Mouse (Mus musculus) brain, embryonic 18.5 days (tissue): ENCODE results near the gene Gpr18.

Experiments used
- DNase-seq: peaks from one replicate; pipeline ENCODE4 v3.0.0-alpha.2; 2012; ENCODE audit warnings: low read depth, low spot score

Gene Gpr18

GRCm38 (mm10) chr14:121915621-121916020 is at the start of gene Gpr18:
Gene Gpr18, minus strand, starts transcription at chr14:121915781.
- no peak for DNase-seq

GRCm38 (mm10) chr14:121964990-121965389 is 49.4 kb upstream of the Gpr18 start, which contains the start of gene Gpr183:
Gene Gpr183, minus strand, starts transcription at chr14:121965195.
- DNase-seq: no peak

DNA sequence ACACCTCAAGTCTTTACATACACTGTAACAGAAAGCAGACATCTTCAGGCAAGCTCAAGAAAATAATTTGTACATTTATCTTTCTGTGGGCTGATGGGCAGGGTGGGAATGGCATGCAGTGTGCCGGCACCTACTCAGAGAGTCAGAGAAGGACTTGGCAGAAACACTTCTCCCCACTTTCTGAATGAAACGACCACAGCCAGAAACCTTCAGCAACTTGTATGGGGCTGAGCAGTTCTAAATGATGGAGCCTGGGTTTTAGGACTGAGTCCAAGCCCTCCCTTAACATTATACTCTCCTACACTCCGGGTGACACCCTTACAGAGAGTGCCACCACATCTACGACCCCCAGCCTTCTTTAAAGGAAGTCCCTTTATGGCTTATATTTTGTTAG is 48.4 kb upstream of the Gpr18 start:
- no peak for DNase-seq

GRCm38 (mm10) chr14:121963251-121963941 is 47.8 kb upstream of the Gpr18 start:
- peak; percentile 10 for DNase-seq

DNA sequence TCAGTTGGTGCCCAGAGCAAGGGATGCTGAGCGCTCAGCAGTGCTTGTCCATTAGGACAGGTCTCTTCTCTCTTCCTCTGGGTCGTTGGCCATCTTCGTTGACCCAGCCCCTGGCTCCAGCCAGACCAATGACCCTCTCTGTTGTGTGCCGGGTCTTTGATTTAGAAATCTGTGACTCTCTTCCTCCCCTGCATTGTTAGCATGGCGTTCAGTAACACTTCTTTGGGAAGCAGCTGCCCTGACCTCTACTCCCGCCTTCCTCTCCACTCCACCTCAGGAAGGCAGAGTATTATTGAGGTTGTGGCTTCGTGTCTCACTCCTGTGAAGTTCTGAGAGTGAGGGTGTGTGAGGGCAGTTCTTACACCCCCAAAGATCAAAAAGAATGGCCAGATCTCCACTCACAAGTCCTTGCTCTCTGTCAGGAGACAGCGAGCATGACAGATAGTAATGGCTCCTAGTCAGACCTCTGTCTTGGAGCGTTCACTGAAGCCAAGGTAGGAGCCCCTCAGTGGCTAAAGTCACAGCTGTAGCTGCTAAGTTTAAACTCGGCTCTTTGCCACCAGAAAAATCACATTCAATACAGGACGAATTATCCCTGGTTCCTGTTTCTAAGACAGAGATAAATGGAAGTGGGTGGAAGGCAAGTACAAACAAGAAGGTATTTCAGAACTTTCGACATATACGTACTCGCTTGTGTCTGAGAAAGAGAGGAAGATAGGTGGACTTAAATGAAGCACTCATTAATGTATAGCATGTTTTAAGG is 46.7 kb upstream of the Gpr18 start:
- no peak for DNase-seq

GRCm38 (mm10) chr14:121961496-121962127 is 46.0 kb upstream of the Gpr18 start:
- DNase-seq: no peak

DNA sequence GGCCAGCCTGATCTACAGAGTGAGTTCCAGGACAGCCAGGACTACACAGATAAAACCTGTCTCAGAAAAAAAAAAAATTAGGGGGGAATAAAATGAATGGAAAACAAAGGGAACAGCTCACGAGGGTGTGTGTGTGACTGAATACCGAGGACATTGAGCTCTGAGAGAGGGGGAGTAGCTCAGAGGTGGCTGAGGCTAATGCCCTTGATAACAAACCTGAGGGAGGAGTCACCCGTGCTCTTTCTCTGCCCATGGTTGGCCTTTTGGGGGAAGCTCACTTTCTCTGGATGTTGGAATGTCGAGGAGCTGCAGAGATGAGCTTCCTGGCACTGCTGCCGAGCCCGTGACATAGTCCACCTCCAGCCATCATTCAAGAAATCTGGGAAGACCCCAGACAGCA is 45.4 kb upstream of the Gpr18 start:
- no peak for DNase-seq

GRCm38 (mm10) chr14:121960531-121960930 is 45.0 kb upstream of the Gpr18 start:
- no peak for DNase-seq

- DNase-seq: no peak
These were observed 44.5 kb upstream of the Gpr18 start for GRCm38 (mm10) chr14:121960031-121960430.

DNA sequence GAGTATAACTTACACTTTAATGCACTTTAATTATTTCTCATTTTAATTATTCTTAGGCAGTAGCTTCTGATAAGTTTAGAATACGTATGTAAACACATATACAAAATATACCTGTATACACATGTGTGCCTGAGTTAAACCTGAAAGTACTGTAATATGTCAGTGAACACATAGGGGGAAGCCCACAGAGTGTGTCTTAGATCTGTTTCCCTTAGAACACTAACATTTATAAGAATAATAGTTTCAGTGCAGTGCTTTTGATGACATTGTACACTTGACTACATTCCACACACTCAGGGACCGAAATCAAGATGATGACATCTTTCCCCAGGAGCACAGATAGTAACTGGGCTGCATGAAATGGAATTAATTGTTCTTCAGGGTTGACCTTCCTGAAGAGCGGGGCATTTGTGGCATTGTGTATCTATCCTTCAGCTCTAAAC is 44.0 kb upstream of the Gpr18 start:
- no peak for DNase-seq

- no peak for DNase-seq
These were observed 43.4 kb upstream of the Gpr18 start for GRCm38 (mm10) chr14:121958751-121959537.

DNA sequence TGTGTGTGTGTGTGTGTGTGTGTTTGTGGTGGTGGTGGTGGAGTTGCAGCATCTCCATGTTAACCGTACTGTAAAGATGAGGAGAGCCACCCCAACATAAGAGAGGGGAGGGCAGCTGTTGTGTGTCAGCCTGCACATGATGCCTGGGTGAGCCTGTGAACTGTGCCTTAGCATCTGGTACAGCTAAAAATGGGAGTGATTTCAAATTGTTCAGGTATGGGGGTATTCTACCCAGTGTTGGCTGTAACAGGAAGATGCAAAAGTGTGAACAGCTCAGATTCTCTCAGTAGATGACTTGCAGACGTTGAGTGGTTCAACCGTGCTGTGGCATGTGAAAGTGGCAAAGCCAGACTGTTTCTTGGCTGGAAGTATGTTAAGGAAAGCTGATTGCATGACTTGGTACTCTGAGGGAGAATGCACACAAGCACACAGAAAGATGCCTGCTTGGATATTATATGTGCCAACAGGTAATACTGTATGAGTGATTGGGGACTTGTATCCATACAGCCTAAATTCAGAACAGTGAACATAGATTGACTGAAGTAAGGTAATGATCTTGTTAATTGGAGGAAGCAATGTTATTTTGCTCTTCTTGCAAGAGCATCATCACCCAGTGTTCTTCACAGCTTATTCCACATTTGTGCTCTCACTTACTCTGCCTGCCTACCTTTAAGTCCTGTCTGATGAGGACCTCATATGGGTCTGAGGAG is 42.6 kb upstream of the Gpr18 start:
- no peak for DNase-seq

DNA sequence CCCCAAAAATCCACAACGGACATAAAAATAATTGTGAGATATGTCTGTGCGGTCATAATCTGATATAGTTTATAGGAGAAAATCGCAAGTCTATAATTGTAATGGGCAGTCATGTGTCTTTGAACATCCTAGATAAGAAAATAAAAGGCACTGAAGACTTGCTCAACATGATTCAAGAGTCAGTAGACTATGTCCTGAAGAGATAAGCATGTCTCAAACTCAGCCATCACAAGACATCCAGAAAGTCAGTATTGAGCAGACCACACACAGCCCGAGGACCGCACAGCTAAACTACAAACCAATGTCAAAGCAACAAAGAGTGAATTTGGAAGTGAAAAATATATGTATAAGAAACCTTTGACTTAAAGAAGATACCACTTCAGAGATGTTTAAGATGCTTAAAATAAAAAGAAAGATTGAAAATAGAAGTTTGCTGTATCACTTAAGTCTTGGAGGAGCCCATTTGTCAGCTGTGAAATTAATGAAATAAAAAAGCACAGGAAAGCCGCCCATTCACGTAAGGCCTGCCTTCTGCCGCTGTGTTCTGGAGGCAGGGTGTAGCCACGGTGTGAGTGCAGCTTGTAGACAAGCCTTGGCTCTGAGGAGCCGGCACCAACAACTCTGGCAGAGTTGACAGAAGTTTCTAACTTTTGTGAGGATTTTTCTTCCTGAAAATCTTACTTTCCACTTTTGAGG is 41.7 kb upstream of the Gpr18 start:
- DNase-seq: no peak

DNA sequence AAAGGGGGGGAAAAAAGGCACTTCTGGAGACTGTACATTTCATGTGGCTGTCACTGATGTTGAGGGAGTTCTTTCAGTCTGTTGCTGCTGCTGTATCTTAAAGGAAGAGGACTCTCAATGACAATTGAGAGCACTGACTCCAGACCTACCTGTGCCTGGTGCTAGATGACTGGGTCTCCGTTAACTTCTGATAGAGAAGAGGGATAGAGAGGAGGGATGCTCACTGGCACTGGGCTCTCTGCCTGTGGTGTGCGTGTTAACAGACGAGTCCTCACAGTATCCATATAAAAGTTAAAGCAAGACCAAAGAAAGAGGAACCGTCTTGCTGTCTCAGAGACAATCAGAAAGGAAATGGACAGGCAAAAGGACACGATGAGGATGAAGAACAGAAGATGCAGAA is 40.7 kb upstream of the Gpr18 start:
- no peak for DNase-seq

GRCm38 (mm10) chr14:121955176-121955795 is 39.7 kb upstream of the Gpr18 start:
- no peak for DNase-seq

- no peak for DNase-seq
These were observed 39.0 kb upstream of the Gpr18 start for GRCm38 (mm10) chr14:121954608-121955007.

DNA sequence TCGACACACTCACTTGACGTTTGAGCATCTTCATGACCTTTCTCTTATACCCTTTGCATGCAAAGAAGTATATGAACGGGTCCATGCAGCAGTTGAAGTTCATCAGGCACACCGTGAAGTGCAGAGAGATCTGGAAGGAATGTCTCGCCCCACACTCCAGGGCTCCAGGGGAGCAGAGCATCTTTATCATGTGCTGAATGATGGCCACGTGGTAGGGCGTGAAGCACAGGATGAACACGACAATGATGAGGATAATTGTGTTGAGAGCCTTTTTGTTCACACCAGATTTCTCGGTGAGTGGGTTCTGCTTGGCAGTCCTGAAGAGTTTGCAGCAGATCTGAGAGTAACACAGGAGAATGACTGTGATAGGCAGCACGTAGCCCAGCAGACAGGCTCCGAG is 38.5 kb upstream of the Gpr18 start:
- DNase-seq: no peak

DNA sequence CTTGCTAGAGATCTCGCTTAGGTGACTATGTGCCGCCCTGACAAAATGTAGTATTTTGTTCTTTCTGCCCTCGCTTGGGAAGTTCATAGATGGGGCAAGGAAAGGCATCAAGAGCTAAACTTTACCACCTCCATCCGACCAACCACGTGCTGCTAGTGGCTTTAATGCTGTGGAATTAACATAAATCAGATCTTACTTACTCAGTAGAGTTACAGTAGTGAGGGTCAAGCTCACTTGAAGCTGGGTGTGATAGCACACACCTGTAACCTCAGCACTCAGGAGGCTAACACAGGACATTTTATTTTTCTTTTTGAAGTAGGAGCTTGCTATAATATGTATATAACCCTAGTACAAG is 36.4 kb upstream of the Gpr18 start:
- no peak for DNase-seq

DNA sequence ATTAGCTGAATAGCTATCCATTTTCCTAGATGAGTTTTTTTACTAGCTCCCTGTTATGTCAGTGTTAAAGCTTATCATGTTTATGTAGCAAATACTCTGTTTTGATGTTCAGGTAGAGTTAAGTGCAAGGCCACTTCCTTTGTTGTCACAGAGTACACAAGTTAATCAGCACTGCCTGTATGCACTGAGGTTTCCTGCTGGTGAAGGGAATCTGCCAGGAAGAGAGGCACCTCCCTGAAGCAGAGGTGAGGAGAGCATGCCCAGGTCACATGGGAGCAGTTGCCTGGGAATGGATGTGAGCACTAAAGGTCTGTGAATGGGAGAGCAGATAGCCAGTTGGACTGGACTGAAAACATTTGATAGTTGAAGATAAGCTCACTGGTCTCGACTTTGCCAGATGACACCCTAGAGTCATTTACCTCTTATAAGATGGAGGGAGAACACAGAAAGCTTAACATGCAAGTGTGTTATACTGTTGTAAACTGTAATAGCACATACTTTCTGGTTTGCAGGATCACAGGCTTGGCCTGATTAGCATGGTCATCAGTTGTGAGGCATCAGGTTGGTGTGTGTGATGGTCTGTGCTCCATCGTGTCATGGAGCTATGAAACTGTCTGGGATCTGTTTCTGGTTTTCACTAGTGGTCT is 35.9 kb upstream of the Gpr18 start:
- no peak for DNase-seq

DNA sequence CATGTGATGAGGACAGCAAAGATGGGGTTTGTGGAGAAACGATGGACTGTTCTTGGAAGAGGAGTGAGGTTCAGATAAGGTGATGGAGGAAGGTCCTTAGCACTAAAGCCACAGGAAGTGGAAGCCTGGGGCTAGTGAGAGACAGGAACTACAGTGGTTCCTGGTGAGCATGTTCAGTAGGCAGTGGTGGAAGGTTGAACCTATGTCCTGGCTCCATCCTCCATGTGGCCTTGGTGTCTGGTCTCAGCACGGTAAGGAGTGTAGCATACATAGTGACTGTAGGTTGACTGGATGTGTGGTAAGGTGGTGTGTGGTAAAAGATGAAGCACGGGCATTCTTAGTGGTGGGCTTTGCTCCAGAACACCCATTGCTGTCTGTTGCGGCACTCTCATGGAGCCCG is 34.3 kb upstream of the Gpr18 start:
- no peak for DNase-seq
